Mouse (Mus musculus): Measurements from ENCODE around the gene Zfpm1. TPM values are rescaled to one million over a fixed set of nuclear protein-coding genes. Genes with fewer than 3 reads are reported as not detected.

Zfpm1 gene
- polyA plus RNA-seq, 1 experiment from 2014 or later = 1.4 TPM

- Histone ChIP-seq H3K27ac (ENCODE audit: low read depth, low read length) (no peak overlapping the region), H3K4me1 (replicated peaks; ENCODE audit: control insufficient read depth, insufficient read depth, low read length) (no peaks in the 10 kb centered on the region), H3K9me3 (ENCODE audit: control insufficient read depth, low read length) (no peaks in the 10 kb centered on the region), H3K9ac (ENCODE audit: low read length) (no peak overlapping the region), H3K4me3 (ENCODE audit: low read depth, low read length) (no peak overlapping the region), H3K4me2 (ENCODE audit: low read depth, low read length, severe bottlenecking) (no peak overlapping the region), H3K36me3 (ENCODE audit: control insufficient read depth, insufficient read depth, low read length) (no peaks in the 10 kb centered on the region), H3K27me3 (ENCODE audit: control insufficient read depth, insufficient read depth, low read length) (no peaks in the 10 kb centered on the region)
- no peak for ATAC-seq (replicated peaks; ENCODE audit: low FRiP score)
- 84% methylated on average over 12 of the region's 12 CpGs for WGBS
- no peak for DNase-seq (ENCODE audit: low spot score)
Measured at GRCm38 (mm10) chr8:122309272-122309671, 27.3 kb downstream of the Zfpm1 start.

DNA sequence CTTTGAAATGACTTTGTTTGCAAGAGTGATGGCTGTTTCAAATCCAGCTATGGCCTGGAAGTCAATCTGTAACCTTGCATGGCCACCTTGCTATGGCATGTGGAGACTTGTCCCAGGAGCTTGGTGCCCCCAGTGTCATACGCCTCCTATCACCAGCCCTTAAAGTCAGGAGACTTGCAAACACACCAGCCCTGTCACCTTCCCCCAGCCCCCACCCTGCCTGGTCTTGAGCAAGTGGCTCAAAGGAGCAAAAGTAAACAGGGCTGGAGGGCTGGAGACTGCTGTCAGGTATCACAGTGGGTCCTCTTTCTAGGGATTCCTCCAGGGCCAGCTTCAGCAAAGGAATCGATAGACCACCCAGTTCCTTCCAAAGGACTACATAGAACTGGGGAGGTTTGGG is 29.2 kb downstream of the Zfpm1 start:
- WGBS = 83% methylated on average over 2 of the region's 2 CpGs
- H3K36me3 ChIP-seq (ENCODE audit: control insufficient read depth, insufficient read depth, low read length) = no peaks in the 10 kb centered on the region
- H3K27ac ChIP-seq (ENCODE audit: low read depth, low read length) = no peak overlapping the region
- H3K27me3 ChIP-seq (ENCODE audit: control insufficient read depth, insufficient read depth, low read length) = no peaks in the 10 kb centered on the region
- no peak for DNase-seq (ENCODE audit: low spot score)
- H3K4me1 ChIP-seq (replicated peaks; ENCODE audit: control insufficient read depth, insufficient read depth, low read length) = no peaks in the 10 kb centered on the region
- no peak for ATAC-seq (replicated peaks; ENCODE audit: low FRiP score)
- no peak overlapping the region for H3K4me2 ChIP-seq (ENCODE audit: low read depth, low read length, severe bottlenecking)
- H3K9me3 ChIP-seq (ENCODE audit: control insufficient read depth, low read length) = no peaks in the 10 kb centered on the region
- no peak overlapping the region for H3K9ac ChIP-seq (ENCODE audit: low read length)
- no peak overlapping the region for H3K4me3 ChIP-seq (ENCODE audit: low read depth, low read length)

- WGBS = 76% methylated on average over 2 of the region's 2 CpGs
- no peak overlapping the region for H3K4me3 ChIP-seq (ENCODE audit: low read depth, low read length)
- DNase-seq (ENCODE audit: low spot score) (no peak), ATAC-seq (replicated peaks; ENCODE audit: low FRiP score) (no peak)
- H3K27ac ChIP-seq (ENCODE audit: low read depth, low read length) = 0 out of 2 replicates have a peak overlapping the region, but pooled peaks have one; percentile 3
- no peaks in the 10 kb centered on the region for H3K27me3 ChIP-seq (ENCODE audit: control insufficient read depth, insufficient read depth, low read length)
- H3K36me3 ChIP-seq (ENCODE audit: control insufficient read depth, insufficient read depth, low read length) = no peaks in the 10 kb centered on the region
- H3K4me1 ChIP-seq (replicated peaks; ENCODE audit: control insufficient read depth, insufficient read depth, low read length) = no peaks in the 10 kb centered on the region
- H3K4me2 ChIP-seq (ENCODE audit: low read depth, low read length, severe bottlenecking) = no peak overlapping the region
- no peaks in the 10 kb centered on the region for H3K9me3 ChIP-seq (ENCODE audit: control insufficient read depth, low read length)
- H3K9ac ChIP-seq (ENCODE audit: low read length) = no peak overlapping the region
Measured at GRCm38 (mm10) chr8:122312553-122312952, 30.6 kb downstream of the Zfpm1 start.

DNA sequence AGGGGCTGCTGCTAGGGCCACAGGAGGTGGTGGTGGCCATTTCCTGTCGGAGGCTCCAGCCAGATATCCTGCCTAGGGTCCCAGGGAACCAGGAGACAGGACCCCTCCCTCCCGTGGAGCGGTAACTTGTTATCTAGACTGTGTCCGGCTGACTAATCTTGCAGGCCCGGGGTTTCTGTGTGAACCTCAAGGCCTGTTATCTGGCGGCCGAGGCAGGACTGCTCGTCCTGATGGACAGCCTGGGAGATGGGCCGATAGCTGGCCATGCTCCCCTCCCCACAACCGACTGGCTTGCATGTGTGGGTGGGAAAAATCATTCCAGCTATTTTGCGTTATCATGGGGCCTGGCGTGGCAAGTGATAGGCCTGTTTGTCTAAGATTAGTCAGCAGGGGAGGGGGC is 31.4 kb downstream of the Zfpm1 start:
- ATAC-seq (replicated peaks; ENCODE audit: low FRiP score) (no peak), DNase-seq (ENCODE audit: low spot score) (no peak)
- Histone ChIP-seq H3K4me3 (ENCODE audit: low read depth, low read length) (no peak overlapping the region), H3K27ac (ENCODE audit: low read depth, low read length) (no peak overlapping the region), H3K27me3 (ENCODE audit: control insufficient read depth, insufficient read depth, low read length) (no peaks in the 10 kb centered on the region), H3K4me1 (replicated peaks; ENCODE audit: control insufficient read depth, insufficient read depth, low read length) (0 out of 2 replicates have a peak, but pooled peaks cover 2% of the 10 kb centered on the region), H3K9ac (ENCODE audit: low read length) (no peak overlapping the region), H3K4me2 (ENCODE audit: low read depth, low read length, severe bottlenecking) (no peak overlapping the region), H3K36me3 (ENCODE audit: control insufficient read depth, insufficient read depth, low read length) (no peaks in the 10 kb centered on the region), H3K9me3 (ENCODE audit: control insufficient read depth, low read length) (no peaks in the 10 kb centered on the region)
- 71% methylated on average over 12 of the region's 12 CpGs for WGBS

GRCm38 (mm10) chr8:122314899-122315496 is 33.1 kb downstream of the Zfpm1 start:
- no peak for ATAC-seq (replicated peaks; ENCODE audit: low FRiP score)
- 0 out of 2 replicates have a peak, but pooled peaks cover 4% of the 10 kb centered on the region for H3K4me1 ChIP-seq (replicated peaks; ENCODE audit: control insufficient read depth, insufficient read depth, low read length)

DNA sequence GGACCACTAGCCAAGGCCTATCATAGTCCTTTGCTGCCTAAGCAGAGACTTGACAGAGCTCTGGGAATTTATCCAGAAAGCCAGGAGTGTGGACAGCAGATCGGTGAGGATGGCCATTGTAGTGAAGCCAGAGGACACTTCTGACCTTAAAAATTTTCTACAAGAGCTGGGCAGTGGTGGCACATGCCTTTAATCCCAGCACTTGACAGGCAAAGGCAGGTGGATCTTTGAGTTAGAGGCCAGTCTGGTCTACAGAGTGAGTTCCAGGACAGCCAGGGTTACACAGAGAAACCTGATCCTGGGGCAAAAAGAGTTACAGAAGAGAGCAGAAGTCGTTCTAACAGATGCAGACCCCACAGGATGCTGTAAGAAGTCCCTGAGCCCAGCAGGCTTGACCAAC is 34.5 kb downstream of the Zfpm1 start:
- Histone ChIP-seq H3K4me2 (ENCODE audit: low read depth, low read length, severe bottlenecking) (no peak overlapping the region), H3K9ac (ENCODE audit: low read length) (no peak overlapping the region), H3K9me3 (ENCODE audit: control insufficient read depth, low read length) (no peaks in the 10 kb centered on the region), H3K36me3 (ENCODE audit: control insufficient read depth, insufficient read depth, low read length) (no peaks in the 10 kb centered on the region), H3K27ac (ENCODE audit: low read depth, low read length) (no peak overlapping the region), H3K4me1 (replicated peaks; ENCODE audit: control insufficient read depth, insufficient read depth, low read length) (0 out of 2 replicates have a peak, but pooled peaks cover 6% of the 10 kb centered on the region), H3K27me3 (ENCODE audit: control insufficient read depth, insufficient read depth, low read length) (no peaks in the 10 kb centered on the region), H3K4me3 (ENCODE audit: low read depth, low read length) (no peak overlapping the region)
- ATAC-seq (replicated peaks; ENCODE audit: low FRiP score) = no peak
- DNase-seq (ENCODE audit: low spot score) = no peak
- 71% methylated on average over 2 of the region's 2 CpGs for WGBS

More at GRCm38 (mm10) chr8:122314899-122315496, 33.1 kb downstream of the Zfpm1 start:
- DNase-seq (ENCODE audit: low spot score) = no peak
- Histone ChIP-seq H3K9ac (ENCODE audit: low read length) (no peak overlapping the region), H3K4me2 (ENCODE audit: low read depth, low read length, severe bottlenecking) (no peak overlapping the region), H3K9me3 (ENCODE audit: control insufficient read depth, low read length) (no peaks in the 10 kb centered on the region), H3K36me3 (ENCODE audit: control insufficient read depth, insufficient read depth, low read length) (no peaks in the 10 kb centered on the region), H3K4me3 (ENCODE audit: low read depth, low read length) (no peak overlapping the region), H3K27ac (ENCODE audit: low read depth, low read length) (no peak overlapping the region), H3K27me3 (ENCODE audit: control insufficient read depth, insufficient read depth, low read length) (no peaks in the 10 kb centered on the region)
- WGBS = 68% methylated on average over 13 of the region's 13 CpGs

DNA sequence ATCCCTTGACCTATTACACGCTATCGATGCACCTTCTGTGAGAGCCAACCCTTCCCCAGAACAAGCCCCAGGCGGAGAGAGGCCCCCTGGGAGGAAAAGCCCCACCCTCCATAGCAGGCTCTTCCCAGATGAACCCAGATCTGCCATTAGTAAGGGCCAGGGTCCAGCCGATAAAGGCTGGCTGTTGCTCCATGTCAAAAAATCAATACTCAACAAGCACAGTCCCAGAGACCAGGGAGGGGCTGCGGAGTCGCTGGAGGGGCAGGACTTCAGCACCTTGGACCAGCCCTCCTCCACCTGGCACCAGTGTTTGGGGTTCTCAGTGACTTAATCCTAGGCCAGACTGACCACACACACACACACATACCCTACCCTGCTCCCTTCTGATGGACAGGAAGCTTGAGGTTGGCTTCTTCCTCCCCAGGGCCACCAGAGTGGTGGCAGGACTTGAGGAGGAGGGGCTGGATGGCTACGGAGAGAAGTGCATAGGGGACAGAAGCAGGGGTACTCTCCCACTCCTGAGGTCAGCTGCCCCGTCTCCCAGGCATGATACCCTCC is 36.1 kb downstream of the Zfpm1 start:
- no peaks in the 10 kb centered on the region for H3K27me3 ChIP-seq (ENCODE audit: control insufficient read depth, insufficient read depth, low read length)
- H3K4me1 ChIP-seq (replicated peaks; ENCODE audit: control insufficient read depth, insufficient read depth, low read length) = 0 out of 2 replicates have a peak, but pooled peaks cover 6% of the 10 kb centered on the region

GRCm38 (mm10) chr8:122319045-122319707 is 37.2 kb downstream of the Zfpm1 start:
- Histone ChIP-seq H3K36me3 (ENCODE audit: control insufficient read depth, insufficient read depth, low read length) (no peaks in the 10 kb centered on the region), H3K9ac (ENCODE audit: low read length) (no peak overlapping the region), H3K9me3 (ENCODE audit: control insufficient read depth, low read length) (no peaks in the 10 kb centered on the region), H3K27ac (ENCODE audit: low read depth, low read length) (no peak overlapping the region), H3K4me1 (replicated peaks; ENCODE audit: control insufficient read depth, insufficient read depth, low read length) (peaks cover 6% of the 10 kb centered on the region; the same call in 1 of the 2 replicates), H3K4me3 (ENCODE audit: low read depth, low read length) (no peak overlapping the region), H3K27me3 (ENCODE audit: control insufficient read depth, insufficient read depth, low read length) (no peaks in the 10 kb centered on the region), H3K4me2 (ENCODE audit: low read depth, low read length, severe bottlenecking) (no peak overlapping the region)
- 66% methylated on average over 11 of the region's 11 CpGs for WGBS
- ATAC-seq (replicated peaks; ENCODE audit: low FRiP score) = no peak
- no peak for DNase-seq (ENCODE audit: low spot score)

More for the DNA sequence above, 36.1 kb downstream of the Zfpm1 start:
- Histone ChIP-seq H3K36me3 (ENCODE audit: control insufficient read depth, insufficient read depth, low read length) (no peaks in the 10 kb centered on the region), H3K27ac (ENCODE audit: low read depth, low read length) (no peak overlapping the region), H3K9ac (ENCODE audit: low read length) (no peak overlapping the region; the same call in 1 of the 2 replicates), H3K4me2 (ENCODE audit: low read depth, low read length, severe bottlenecking) (no peak overlapping the region), H3K4me3 (ENCODE audit: low read depth, low read length) (no peak overlapping the region), H3K9me3 (ENCODE audit: control insufficient read depth, low read length) (no peaks in the 10 kb centered on the region)
- DNase-seq (ENCODE audit: low spot score) (no peak), ATAC-seq (replicated peaks; ENCODE audit: low FRiP score) (no peak)
- WGBS = 53% methylated on average over 8 of the region's 8 CpGs
